Mouse (Mus musculus): ENCODE measurements at regions not wholly inside any gene's neighbourhood (a gene's known extent, or its start where the extent isn't known, plus 50 kb on each side); places are given as distances from the start of the nearest gene placed in this dataset.

- no peak for TF ChIP-seq EP300 (IDR thresholded peaks at IDR 0.05; ENCODE audit: low read depth in 1 of 2, low read length in 2 of 2)
- TF ChIP-seq CTCF (IDR thresholded peaks at IDR 0.05 in 2 of 3, conservative IDR thresholded peaks at IDR 0.05 in 1 of 3; ENCODE audit: control insufficient read depth in 1 of 3, insufficient read depth in 1 of 3, low read depth in 2 of 3, low read length in 3 of 3, poor library complexity in 1 of 3, severe bottlenecking in 1 of 3): no peak
- no peak for TF ChIP-seq MEF2A (IDR thresholded peaks at IDR 0.05; ENCODE audit: extremely low read depth, insufficient replicate concordance, low read depth, low read length, poor library complexity, severe bottlenecking)
- TF ChIP-seq MAFK (IDR thresholded peaks at IDR 0.05; ENCODE audit: borderline replicate concordance, low read depth, low read length): no peak
- no peak for TF ChIP-seq MAX (IDR thresholded peaks at IDR 0.05; ENCODE audit: low read length)
- no peak for TF ChIP-seq MXI1 (IDR thresholded peaks at IDR 0.05; ENCODE audit: low read depth, low read length)
- no peak for TF ChIP-seq GATA1 (IDR thresholded peaks at IDR 0.05; ENCODE audit: low read depth, low read length)
- TF ChIP-seq POLR2A (IDR thresholded peaks at IDR 0.05; ENCODE audit: control insufficient read depth in 1 of 2, insufficient read depth in 1 of 2, low read depth in 1 of 2, low read length in 2 of 2, poor library complexity in 1 of 2): no peak
- TF ChIP-seq BHLHE40 (IDR thresholded peaks at IDR 0.05; ENCODE audit: borderline replicate concordance, low read depth, low read length): no peak
- TF ChIP-seq MAZ (IDR thresholded peaks at IDR 0.05; ENCODE audit: low read depth, low read length): no peak
- no peak for TF ChIP-seq USF1 (IDR thresholded peaks at IDR 0.05; ENCODE audit: low read depth, low read length)
Measured at GRCm38 (mm10) chr5:46836810-46837209, 979.4 kb upstream of the Lcorl start.
